Mouse (Mus musculus): ENCODE measurements around the gene A930017K11Rik. TPM values are rescaled to one million over a fixed set of nuclear protein-coding genes. Genes with fewer than 3 reads are reported as not detected.

The A930017K11Rik gene
- polyA plus RNA-seq, 1 experiment = 0.06 TPM

- no peak for DNase-seq (ENCODE audit: low spot score)
These were observed 27.0 kb downstream of the A930017K11Rik start for GRCm38 (mm10) chr17:25925348-25925747.

- no peak for DNase-seq (ENCODE audit: low spot score)
These were observed 30.2 kb downstream of the A930017K11Rik start for GRCm38 (mm10) chr17:25922120-25922519.

- peak; percentile 100 for DNase-seq (ENCODE audit: low spot score)
These were observed 32.4 kb downstream of the A930017K11Rik start for GRCm38 (mm10) chr17:25919786-25920642.

- DNase-seq (ENCODE audit: low spot score) = peak; percentile 50
These were observed 33.1 kb downstream of the A930017K11Rik start, which contains the start of gene Rab40c for GRCm38 (mm10) chr17:25919144-25919785. TSS of gene Rab40c (minus strand) at chr17:25919727.

GRCm38 (mm10) chr17:25918037-25918750 lies 34.2 kb downstream of the A930017K11Rik start:
- DNase-seq (ENCODE audit: low spot score) = no peak

GRCm38 (mm10) chr17:25916931-25917647 lies 35.3 kb downstream of the A930017K11Rik start:
- no peak for DNase-seq (ENCODE audit: low spot score)

- DNase-seq (ENCODE audit: low spot score) = no peak
These were observed 38.1 kb downstream of the A930017K11Rik start for GRCm38 (mm10) chr17:25914295-25914694.

- DNase-seq (ENCODE audit: low spot score) = no peak
These were observed 38.5 kb downstream of the A930017K11Rik start for GRCm38 (mm10) chr17:25913877-25914275.

GRCm38 (mm10) chr17:25913186-25913876 lies 39.0 kb downstream of the A930017K11Rik start:
- no peak for DNase-seq (ENCODE audit: low spot score)

GRCm38 (mm10) chr17:25911816-25912215 lies 40.5 kb downstream of the A930017K11Rik start:
- no peak for DNase-seq (ENCODE audit: low spot score)

GRCm38 (mm10) chr17:25907640-25908039 lies 44.7 kb downstream of the A930017K11Rik start:
- no peak for DNase-seq (ENCODE audit: low spot score)

GRCm38 (mm10) chr17:25903061-25903460 lies 49.3 kb downstream of the A930017K11Rik start:
- DNase-seq (ENCODE audit: low spot score) = no peak

- DNase-seq (ENCODE audit: low spot score) = no peak
These were observed 52.2 kb downstream of the A930017K11Rik start for GRCm38 (mm10) chr17:25900193-25900592.

Other genes with a start within 250 kb of the A930017K11Rik start
- not detected in 2 replicates for gene Gng13, start 235.4 kb downstream of the A930017K11Rik start, polyA plus RNA-seq (2012; rRNA removed)
- 2.2 TPM in 2 replicates for gene Chtf18, start 225.1 kb downstream of the A930017K11Rik start, polyA plus RNA-seq (2012; rRNA removed)
- gene Rpusd1, start 224.9 kb downstream of the A930017K11Rik start, polyA plus RNA-seq (2012; rRNA removed) = 16.2 and 21.7 TPM in 2 replicates
- 0.73 and 1.1 TPM in 2 replicates for gene Mslnl, start 216.5 kb downstream of the A930017K11Rik start, polyA plus RNA-seq (2012; rRNA removed)
- 11.1 and 29.7 TPM in 2 replicates for gene Msln, start 198.2 kb downstream of the A930017K11Rik start, polyA plus RNA-seq (2012; rRNA removed)
- 24.8 and 26.1 TPM in 2 replicates for gene Narfl, start 178.8 kb downstream of the A930017K11Rik start, polyA plus RNA-seq (2012; rRNA removed)
- 47.5 and 66.1 TPM in 2 replicates for gene Haghl, start 166.9 kb downstream of the A930017K11Rik start, polyA plus RNA-seq (2012; rRNA removed)
- 0.06 and 0.18 TPM in 2 replicates for gene Ccdc78, start 166.0 kb downstream of the A930017K11Rik start, polyA plus RNA-seq (2012; rRNA removed)
- gene Fam173a, start 159.7 kb downstream of the A930017K11Rik start, polyA plus RNA-seq (2012; rRNA removed) = 96.2 and 131 TPM in 2 replicates
- not detected in 2 replicates for gene AC134908.4, start 156.9 kb downstream of the A930017K11Rik start, polyA plus RNA-seq (2012; rRNA removed)
- gene Metrn, start 155.4 kb downstream of the A930017K11Rik start, polyA plus RNA-seq (2012; rRNA removed) = 15.4 and 16.5 TPM in 2 replicates
- gene Fbxl16, start 143.5 kb downstream of the A930017K11Rik start, polyA plus RNA-seq (2012; rRNA removed) = 5.0 and 6.9 TPM in 2 replicates
- 23.2 and 27.6 TPM in 2 replicates for gene Wdr24, start 128.9 kb downstream of the A930017K11Rik start, polyA plus RNA-seq (2012; rRNA removed)
- gene Jmjd8, start 123.7 kb downstream of the A930017K11Rik start, polyA plus RNA-seq (2012; rRNA removed) = 55.9 and 60.7 TPM in 2 replicates
- 209 and 230 TPM in 2 replicates for gene Stub1, start 119.2 kb downstream of the A930017K11Rik start, polyA plus RNA-seq (2012; rRNA removed)
- 20.7 and 27.5 TPM in 2 replicates for gene Rhbdl1, start 115.3 kb downstream of the A930017K11Rik start, polyA plus RNA-seq (2012; rRNA removed)
- 16.8 and 20.6 TPM in 2 replicates for gene Gm20683, start 110.8 kb downstream of the A930017K11Rik start, polyA plus RNA-seq (2012; rRNA removed)
- 52.4 and 62.0 TPM in 2 replicates for gene Rhot2, start 107.7 kb downstream of the A930017K11Rik start, polyA plus RNA-seq (2012; rRNA removed)
- gene Wdr90, start 91.1 kb downstream of the A930017K11Rik start, polyA plus RNA-seq (2012; rRNA removed) = 12.0 and 14.4 TPM in 2 replicates
- 11.0 and 13.6 TPM in 2 replicates for gene Mcrip2, start 83.8 kb downstream of the A930017K11Rik start, polyA plus RNA-seq (2012; rRNA removed)
- gene Mettl26, start 77.5 kb downstream of the A930017K11Rik start, polyA plus RNA-seq (2012; rRNA removed) = 61.0 and 67.8 TPM in 2 replicates
- 0.77 and 0.93 TPM in 2 replicates for gene Wfikkn1, start 71.7 kb downstream of the A930017K11Rik start, polyA plus RNA-seq (2012; rRNA removed)
- gene Rab40c, start 32.8 kb downstream of the A930017K11Rik start, polyA plus RNA-seq (2012; rRNA removed) = 36.7 and 44.3 TPM in 2 replicates
- 48.7 and 53.5 TPM in 2 replicates for gene Pigq, start 7.6 kb downstream of the A930017K11Rik start, polyA plus RNA-seq (2012; rRNA removed)
- gene Nhlrc4, start 7.6 kb downstream of the A930017K11Rik start, polyA plus RNA-seq (2012; rRNA removed) = 0.15 TPM in 1 of 2 replicates, not detected in the other
- 30.1 and 32.4 TPM in 2 replicates for gene Capn15, start 33.2 kb upstream of the A930017K11Rik start, polyA plus RNA-seq (2012; rRNA removed)
- gene Rab11fip3, start 117.0 kb upstream of the A930017K11Rik start, polyA plus RNA-seq (2012; rRNA removed) = 21.2 and 28.6 TPM in 2 replicates
- 81.4 and 105 TPM in 2 replicates for gene Decr2, start 137.8 kb upstream of the A930017K11Rik start, polyA plus RNA-seq (2012; rRNA removed)
- 13.9 and 20.6 TPM in 2 replicates for gene Nme4, start 143.0 kb upstream of the A930017K11Rik start, polyA plus RNA-seq (2012; rRNA removed)
- gene Tmem8, start 160.7 kb upstream of the A930017K11Rik start, polyA plus RNA-seq (2012; rRNA removed) = 17.1 and 21.8 TPM in 2 replicates
- 62.8 and 76.4 TPM in 2 replicates for gene Mrpl28, start 170.9 kb upstream of the A930017K11Rik start, polyA plus RNA-seq (2012; rRNA removed)
- gene Axin1, start 186.1 kb upstream of the A930017K11Rik start, polyA plus RNA-seq (2012; rRNA removed) = 22.2 and 24.4 TPM in 2 replicates
- 0.41 and 0.72 TPM in 2 replicates for gene Pdia2, start 246.5 kb upstream of the A930017K11Rik start, polyA plus RNA-seq (2012; rRNA removed)

Data from urinary bladder, adult 2 months (tissue).